Mouse (Mus musculus) forebrain, embryonic 10.5 days (tissue): ENCODE data around the gene Myadm. TPM values are rescaled to one million over a fixed set of nuclear protein-coding genes. Genes with fewer than 3 reads are reported as not detected.

Experiments
- DNase-seq: peaks from one replicate; pipeline ENCODE4 v3.0.0-alpha.2; 2017; ENCODE audit warnings: low spot score; ENCODE audit errors: extremely low spot score
- H3K27ac ChIP-seq: fragments of 300-500 bp; sonication (generic); 2 replicates; pipeline ENCODE4 v1.5.1; 2016; ENCODE audit warnings: mild to moderate bottlenecking
- H3K27me3 ChIP-seq: fragments of 300-500 bp; sonication (generic); 2 replicates; pipeline ENCODE4 v1.6.1; 2016; ENCODE audit warnings: mild to moderate bottlenecking; ENCODE audit not compliant: poor library complexity, severe bottlenecking
- H3K36me3 ChIP-seq: fragments of 300-500 bp; sonication (generic); replicated peaks from 2 replicates; pipeline ENCODE4 v1.6.1; 2016; ENCODE audit warnings: mild to moderate bottlenecking, moderate library complexity
- H3K4me1 ChIP-seq: fragments of 300-500 bp; sonication (generic); 2 replicates; pipeline ENCODE4 v1.6.1; 2016
- H3K4me3 ChIP-seq: fragments of 300-500 bp; sonication (generic); 2 replicates; pipeline ENCODE4 v1.5.1; 2016; ENCODE audit warnings: mild to moderate bottlenecking, moderate library complexity
- H3K9me3 ChIP-seq: fragments of 300-500 bp; sonication (generic); 2 replicates; pipeline ENCODE4 v1.6.1; 2016; ENCODE audit warnings: mild to moderate bottlenecking, moderate library complexity
- WGBS: fragments of 180-500 bp; shearing (Covaris S2); methylation state at CpG from one replicate; pipeline ENCODE4 v1.1.7; 2016; 5-methylcytosine and 5-hydroxymethylcytosine counted together
- polyA plus RNA-seq: library from polyadenylated mRNA; unstranded; fragments of >200 nt; fragmentation: Nextera tagmentation; extraction: Ambion mirVana; gene quantifications from 2 replicates; pipeline ENCODE4 v1.2.1, GENCODE M21; 2016

Gene Myadm
- polyA plus RNA-seq, 1 experiment from 2014 or later: 20.9 TPM

DNA sequence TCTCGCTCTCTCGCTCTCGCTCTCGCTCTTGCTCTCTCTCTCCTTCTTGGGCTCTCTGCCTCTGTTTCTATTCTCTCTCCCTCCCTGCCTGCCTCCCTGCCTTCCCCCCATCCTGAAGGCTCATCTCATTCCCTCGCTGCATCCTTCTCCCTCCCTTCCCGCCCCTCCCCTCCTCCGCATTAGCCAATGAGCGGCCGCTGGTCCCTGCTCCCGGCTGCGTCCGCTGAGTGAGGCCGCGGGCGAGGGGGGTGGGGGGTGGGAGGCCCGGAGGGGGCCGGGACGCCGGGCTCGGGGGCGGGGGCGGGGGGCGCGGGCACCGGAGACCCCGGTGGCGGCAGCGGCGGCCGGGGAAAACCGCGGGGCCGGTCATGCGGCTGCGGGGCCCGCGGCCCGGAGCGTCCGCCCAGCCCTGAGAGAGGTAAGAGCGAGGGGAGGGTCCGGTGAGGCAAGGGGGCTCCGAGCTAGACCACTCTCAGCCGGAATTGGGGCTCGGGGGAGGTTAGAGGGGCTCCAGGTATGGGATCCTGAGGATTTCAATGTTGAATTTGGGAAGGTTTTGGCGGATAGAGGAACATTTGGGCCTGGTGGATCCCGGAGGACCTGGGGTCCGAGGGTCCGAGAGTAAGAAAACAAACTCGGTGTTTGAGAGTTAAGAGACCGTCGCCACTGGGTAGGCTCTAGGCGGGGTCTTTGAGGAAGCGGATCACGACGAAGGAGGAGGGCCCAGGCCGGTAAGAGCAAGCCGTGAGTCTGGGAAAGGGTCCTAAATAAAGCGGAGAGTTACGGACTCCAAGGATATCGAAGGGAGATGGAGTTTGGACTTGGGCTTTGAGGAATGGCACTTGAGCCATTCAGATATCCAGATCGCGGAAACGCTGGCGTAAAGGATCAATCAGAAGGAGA is 44.0 kb downstream of the Myadm start, which contains the start of gene Cacng7:
TSS of gene Cacng7 (plus strand) at position 337 of the 903 bp plus-strand sequence.
- H3K4me1 ChIP-seq: peaks cover 42% of the 10 kb centered on the region
- peaks cover 26% of the 10 kb centered on the region for H3K27me3 ChIP-seq
- H3K36me3 ChIP-seq: peaks cover 16% of the 10 kb centered on the region
- H3K9me3 ChIP-seq: no peaks in the 10 kb centered on the region; the same call in 1 of the 2 replicates
- H3K27ac ChIP-seq: peak within 1 kb of the TSS; percentile 95
- DNase-seq: peak; percentile 82
- 1% methylated on average over 65 of the region's 65 CpGs for WGBS
- H3K4me3 ChIP-seq: peak within 1 kb of the TSS; percentile 83

DNA sequence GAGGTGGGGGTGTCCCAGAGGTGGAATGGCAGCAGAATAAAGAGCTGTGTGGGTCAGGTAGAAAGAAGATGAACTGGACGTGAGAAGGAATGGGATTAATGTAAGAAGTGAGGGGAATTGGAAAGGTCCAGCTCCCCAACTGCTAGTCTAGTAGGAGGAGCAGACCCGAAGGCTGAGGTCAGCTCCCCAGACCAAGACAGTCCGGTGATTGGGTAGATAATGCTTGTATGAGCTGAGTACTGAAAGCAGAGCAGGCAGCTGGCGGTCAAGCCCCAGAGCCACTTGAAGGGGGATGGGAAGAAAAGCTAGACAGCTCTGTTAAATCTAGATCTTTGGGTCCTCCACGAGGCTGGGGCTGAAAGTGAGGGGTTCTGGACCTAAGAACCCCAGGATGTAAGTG is 44.7 kb downstream of the Myadm start:
- H3K9me3 ChIP-seq: no peaks in the 10 kb centered on the region; the same call in 1 of the 2 replicates
- H3K4me3 ChIP-seq: peak overlapping the region; percentile 83
- WGBS: 4% methylated on average over 5 of the region's 5 CpGs
- H3K27me3 ChIP-seq: peaks cover 26% of the 10 kb centered on the region
- peak overlapping the region; percentile 95 for H3K27ac ChIP-seq
- H3K36me3 ChIP-seq: peaks cover 23% of the 10 kb centered on the region
- H3K4me1 ChIP-seq: peaks cover 42% of the 10 kb centered on the region
- peak; percentile 44 for DNase-seq

DNA sequence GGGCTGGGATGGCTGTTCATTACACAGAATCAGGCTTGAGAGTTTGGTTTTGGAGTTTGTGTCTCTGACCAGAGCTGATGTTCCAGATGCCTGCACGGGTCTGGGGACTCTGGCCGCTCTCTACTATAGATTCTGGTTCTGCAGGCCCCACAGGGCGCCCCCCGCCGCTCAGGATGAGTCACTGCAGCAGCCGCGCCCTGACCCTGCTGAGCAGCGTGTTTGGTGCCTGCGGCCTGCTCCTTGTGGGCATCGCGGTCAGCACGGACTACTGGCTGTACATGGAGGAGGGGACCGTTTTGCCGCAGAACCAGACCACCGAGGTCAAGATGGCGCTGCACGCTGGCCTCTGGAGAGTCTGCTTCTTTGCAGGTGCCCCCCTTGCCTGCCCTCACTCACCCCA is 47.5 kb downstream of the Myadm start:
- Histone ChIP-seq H3K27ac (no peak overlapping the region), H3K27me3 (0 out of 2 replicates have a peak, but pooled peaks cover 5% of the 10 kb centered on the region), H3K36me3 (peaks cover 48% of the 10 kb centered on the region), H3K4me1 (peaks cover 25% of the 10 kb centered on the region), H3K9me3 (no peaks in the 10 kb centered on the region; the same call in 1 of the 2 replicates), H3K4me3 (no peak overlapping the region)
- WGBS: 67% methylated on average over 17 of the region's 17 CpGs
- DNase-seq: no peak

DNA sequence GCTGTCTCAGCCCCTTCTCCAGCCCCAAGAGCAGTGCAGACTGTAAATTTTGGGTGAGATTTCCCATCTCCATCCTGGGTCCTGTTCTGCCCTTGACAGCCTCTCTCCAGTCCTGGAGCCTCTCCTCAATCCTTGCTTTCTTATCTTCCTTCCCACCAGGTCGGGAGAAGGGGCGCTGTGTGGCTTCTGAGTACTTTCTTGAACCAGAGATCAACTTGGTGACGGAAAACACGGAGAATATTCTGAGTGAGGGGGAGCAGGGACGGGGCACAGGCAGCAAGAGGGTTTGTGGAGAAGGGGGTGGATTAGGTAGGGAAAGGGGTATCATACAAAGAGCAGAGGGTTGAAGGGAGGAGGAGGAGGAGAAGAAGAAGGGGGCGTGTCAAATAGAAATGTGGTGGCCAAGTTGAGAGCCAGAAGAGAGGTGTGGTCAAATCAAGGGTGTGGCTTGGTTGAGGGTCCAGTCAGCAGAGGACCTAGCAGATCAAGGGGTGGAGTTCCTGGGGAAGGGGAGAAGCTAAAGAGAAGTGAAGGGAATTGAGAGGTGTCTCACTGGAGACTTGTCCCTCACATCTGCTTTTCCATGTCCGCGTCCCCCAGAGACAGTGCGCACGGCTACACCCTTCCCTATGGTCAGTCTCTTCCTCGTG is 49.5 kb downstream of the Myadm start:
- no peak overlapping the region for H3K27ac ChIP-seq
- no peaks in the 10 kb centered on the region for H3K27me3 ChIP-seq
- H3K36me3 ChIP-seq: peaks cover 67% of the 10 kb centered on the region
- H3K9me3 ChIP-seq: no peaks in the 10 kb centered on the region; the same call in 1 of the 2 replicates
- WGBS: 89% methylated on average over 11 of the region's 11 CpGs
- no peak overlapping the region for H3K4me3 ChIP-seq
- peaks cover 10% of the 10 kb centered on the region for H3K4me1 ChIP-seq
- no peak for DNase-seq

DNA sequence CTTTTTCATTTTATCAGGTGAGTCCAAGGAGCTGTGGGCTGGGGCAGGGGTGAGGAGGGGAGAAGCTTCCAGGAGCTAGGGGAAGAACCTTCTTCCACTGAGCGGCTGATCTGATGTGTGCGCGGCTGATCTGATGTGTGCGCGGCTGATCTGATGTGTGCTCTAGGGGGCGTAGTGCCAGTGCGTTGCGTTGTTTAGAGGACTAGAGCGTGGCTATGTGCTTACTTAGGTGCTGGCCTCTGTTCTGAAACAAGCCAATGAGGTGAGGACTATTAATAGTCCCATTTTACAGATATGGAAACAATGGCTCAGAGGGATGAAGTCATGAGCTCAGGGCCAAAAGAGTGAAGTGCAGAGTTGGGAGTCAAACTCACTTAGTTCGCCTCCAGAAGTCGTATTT is 50.1 kb downstream of the Myadm start:
- Histone ChIP-seq H3K4me1 (peaks cover 4% of the 10 kb centered on the region), H3K9me3 (no peaks in the 10 kb centered on the region; the same call in 1 of the 2 replicates), H3K27ac (no peak overlapping the region), H3K4me3 (no peak overlapping the region), H3K27me3 (no peaks in the 10 kb centered on the region), H3K36me3 (peaks cover 72% of the 10 kb centered on the region)
- 91% methylated on average over 11 of the region's 11 CpGs for WGBS
- no peak for DNase-seq

DNA sequence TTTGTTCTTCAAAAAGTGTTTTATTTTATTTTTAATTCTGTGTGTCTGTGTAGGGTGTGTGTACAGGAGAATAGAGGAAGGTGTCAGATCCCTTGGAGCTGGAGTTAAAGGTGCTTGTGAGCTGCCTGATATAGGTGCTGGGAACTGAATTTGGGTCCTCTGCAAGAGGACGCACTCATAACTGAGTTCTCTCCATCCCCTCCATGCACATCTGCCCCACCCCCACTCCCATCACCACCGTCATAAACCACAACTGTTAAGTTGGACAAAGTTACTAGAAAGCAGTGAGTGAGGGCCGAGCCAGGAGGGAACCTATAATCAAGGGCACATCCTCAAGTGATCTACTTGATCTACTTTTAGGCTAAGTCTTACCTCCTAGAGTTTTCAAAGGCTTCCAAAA is 55.0 kb downstream of the Myadm start:
- no peak overlapping the region for H3K4me3 ChIP-seq
- peaks cover 15% of the 10 kb centered on the region for H3K4me1 ChIP-seq
- WGBS: 97% methylated on average over 3 of the region's 3 CpGs
- DNase-seq: no peak
- no peak overlapping the region for H3K27ac ChIP-seq
- 0 out of 2 replicates have a peak, but pooled peaks cover 8% of the 10 kb centered on the region for H3K27me3 ChIP-seq
- no peaks in the 10 kb centered on the region for H3K9me3 ChIP-seq
- H3K36me3 ChIP-seq: peaks cover 92% of the 10 kb centered on the region

DNA sequence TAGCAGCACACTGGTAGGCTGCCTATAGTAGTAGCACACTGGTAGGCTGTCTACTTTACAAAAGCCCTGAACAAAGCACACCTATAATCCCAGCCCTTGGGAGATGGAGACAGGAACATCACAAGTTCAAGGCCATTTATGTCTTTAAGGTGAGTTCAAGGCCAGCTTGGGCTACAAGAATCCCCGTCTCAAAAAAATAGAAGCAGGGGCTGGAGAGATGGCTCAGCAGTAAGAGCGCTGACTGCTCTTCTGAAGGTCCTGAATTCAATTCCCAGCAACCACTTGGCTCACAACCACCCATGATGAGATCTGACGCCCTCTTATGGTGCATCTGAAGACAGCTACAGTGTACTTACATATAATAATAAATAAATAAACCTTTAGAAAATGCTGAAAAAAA is 56.4 kb downstream of the Myadm start:
- H3K4me1 ChIP-seq: peaks cover 15% of the 10 kb centered on the region
- no peak for DNase-seq
- no peaks in the 10 kb centered on the region for H3K9me3 ChIP-seq
- H3K4me3 ChIP-seq: no peak overlapping the region
- H3K27me3 ChIP-seq: peaks cover 15% of the 10 kb centered on the region; the same call in 1 of the 2 replicates
- 95% methylated on average over 3 of the region's 3 CpGs for WGBS
- H3K36me3 ChIP-seq: peaks cover 95% of the 10 kb centered on the region
- H3K27ac ChIP-seq: no peak overlapping the region

DNA sequence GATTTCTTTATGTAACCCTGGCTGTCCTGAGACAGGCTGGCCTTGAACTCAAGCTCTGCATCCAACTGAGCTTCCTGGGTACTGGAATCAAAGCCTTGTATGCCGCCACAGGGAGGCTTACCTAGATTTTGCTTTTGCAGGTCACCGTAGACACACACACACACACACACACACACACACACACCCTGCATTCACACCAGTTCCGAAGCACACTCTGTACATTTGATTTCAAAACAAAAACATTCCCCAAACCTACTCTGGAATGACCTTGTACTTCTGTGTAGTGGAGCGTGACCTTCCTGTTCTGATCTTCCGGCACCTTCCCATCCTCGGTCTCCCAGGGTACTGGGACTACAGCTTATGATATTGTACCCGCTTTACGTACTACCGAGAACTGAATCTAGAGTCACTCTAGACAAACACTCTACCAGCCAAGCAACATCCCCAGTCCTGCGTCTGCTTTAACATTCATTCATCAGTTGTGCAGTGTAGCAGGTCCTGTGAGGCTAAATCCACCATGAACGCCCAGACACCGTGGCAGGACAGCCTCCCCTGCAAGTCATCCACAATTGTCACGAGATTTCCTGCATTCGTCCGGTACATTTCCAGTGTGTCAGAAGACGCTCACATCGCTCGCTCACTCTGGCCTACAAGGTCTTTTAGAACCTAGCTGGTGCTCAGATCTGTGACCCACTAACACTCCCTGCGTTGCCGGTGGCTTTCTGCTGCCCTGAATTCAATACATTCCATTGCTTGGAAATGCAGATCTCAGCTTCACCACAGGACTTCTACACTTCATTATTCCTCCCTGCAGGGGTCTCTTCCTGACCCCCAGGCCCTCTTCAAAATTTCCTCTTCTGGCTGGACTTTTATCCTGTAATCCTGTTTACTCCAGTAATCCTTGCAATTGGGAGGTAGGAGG is 58.7 kb downstream of the Myadm start:
- no peaks in the 10 kb centered on the region for H3K9me3 ChIP-seq
- H3K27me3 ChIP-seq: peaks cover 15% of the 10 kb centered on the region; the same call in 1 of the 2 replicates
- H3K4me1 ChIP-seq: peaks cover 15% of the 10 kb centered on the region
- no peak for DNase-seq
- 0 out of 2 replicates have a peak overlapping the region, but pooled peaks have one; percentile 25 for H3K27ac ChIP-seq
- H3K36me3 ChIP-seq: peaks cover 92% of the 10 kb centered on the region
- no peak overlapping the region for H3K4me3 ChIP-seq
- WGBS: 30% methylated on average over 20 of the region's 20 CpGs

DNA sequence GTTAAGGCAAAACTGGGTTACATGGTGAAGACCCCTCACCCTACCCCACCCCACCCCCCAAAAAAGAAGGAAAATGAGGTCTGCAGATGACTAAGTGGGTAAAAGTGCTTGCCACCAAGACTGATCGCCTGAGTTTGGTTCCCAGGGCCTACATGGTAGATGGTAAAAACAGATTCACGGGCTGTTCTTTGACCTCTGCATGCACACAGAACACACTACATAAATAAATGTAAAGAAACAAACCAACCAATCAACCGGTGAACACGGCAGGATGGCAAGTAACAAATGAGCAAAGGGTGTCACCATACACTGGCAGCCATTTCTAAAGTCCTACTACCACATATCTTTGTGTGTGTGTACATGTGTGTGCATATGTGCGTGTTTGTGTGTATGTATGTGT is 59.4 kb downstream of the Myadm start:
- Histone ChIP-seq H3K4me1 (peaks cover 15% of the 10 kb centered on the region), H3K9me3 (no peaks in the 10 kb centered on the region), H3K27me3 (peaks cover 15% of the 10 kb centered on the region; the same call in 1 of the 2 replicates), H3K4me3 (no peak overlapping the region), H3K27ac (no peak overlapping the region), H3K36me3 (peaks cover 90% of the 10 kb centered on the region)
- no peak for DNase-seq
- WGBS: 56% methylated on average over 5 of the region's 5 CpGs

DNA sequence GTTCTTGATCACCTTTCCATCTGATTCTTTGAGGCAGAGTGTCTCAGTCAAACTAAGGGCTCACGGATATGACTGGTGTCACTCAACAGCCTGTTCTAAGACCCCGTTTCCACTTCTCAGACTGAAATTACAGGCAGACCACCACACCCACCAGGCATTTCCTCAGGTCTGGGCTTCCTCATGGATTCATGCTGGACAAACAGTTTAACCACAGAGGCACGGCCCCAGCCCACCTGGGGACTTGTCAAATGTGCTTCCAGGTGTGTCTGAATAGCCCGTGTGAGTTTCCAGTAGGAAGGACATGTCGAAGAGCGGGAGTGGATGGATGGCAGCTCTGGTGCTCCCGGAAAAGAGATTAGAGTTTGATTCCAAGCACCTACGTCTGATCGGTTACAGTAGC is 60.9 kb downstream of the Myadm start:
- H3K9me3 ChIP-seq: no peaks in the 10 kb centered on the region
- no peak for DNase-seq
- H3K27ac ChIP-seq: no peak overlapping the region
- WGBS: 92% methylated on average over 9 of the region's 9 CpGs
- H3K4me3 ChIP-seq: no peak overlapping the region
- peaks cover 15% of the 10 kb centered on the region for H3K4me1 ChIP-seq
- H3K27me3 ChIP-seq: peaks cover 15% of the 10 kb centered on the region; the same call in 1 of the 2 replicates
- peaks cover 84% of the 10 kb centered on the region for H3K36me3 ChIP-seq
